Mouse (Mus musculus): ENCODE measurements around the gene Gm16434.
"Not testable (repeated sequence)": the region's sequence is repeated elsewhere in the genome, so short reads cannot be mapped to it uniquely, and the experiment has no call there.

DNA sequence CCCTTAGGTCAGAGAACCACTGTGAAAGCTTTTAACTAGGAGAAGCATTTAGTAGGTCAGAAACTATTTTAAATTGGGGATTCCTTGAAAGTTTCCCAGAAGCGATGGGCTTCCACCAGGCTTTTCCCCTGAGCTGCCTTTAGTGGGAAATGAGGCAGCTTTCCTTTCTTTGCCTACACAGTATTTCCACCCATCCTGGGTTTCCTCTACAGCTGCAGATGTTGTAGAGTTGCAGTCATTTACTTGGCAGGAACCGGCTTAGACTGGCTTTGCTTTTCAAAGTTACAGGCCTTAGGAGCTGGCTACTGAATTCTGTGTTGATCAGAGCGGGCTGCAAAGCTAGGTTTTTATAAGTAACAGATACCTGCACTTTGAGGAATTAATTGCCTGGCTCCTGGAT lies 5.7 kb upstream of the Gm16434 start:
- not testable (repeated sequence) for TF ChIP-seq POLR2A (IDR thresholded peaks at IDR 0.05; ENCODE audit: extremely low read depth, insufficient read depth, low read length); CTCF (IDR thresholded peaks at IDR 0.05; ENCODE audit: low read depth, low read length)

All from liver, adult 2 months (tissue).